Mouse (Mus musculus) small intestine, adult 2 months (tissue): Measurements from ENCODE around the gene Aldh3a2.

Experiments
- CTCF ChIP-seq: fragments of 200-500 bp; IDR thresholded peaks from 2 replicates; pipeline ENCODE4 v1.5.1; 2012; ENCODE audit warnings: low read depth, mild to moderate bottlenecking, control low read depth, inconsistent platforms, low read length, moderate library complexity, mixed read lengths; ENCODE audit not compliant: insufficient replicate concordance, insufficient read length; ENCODE audit errors: extremely low read depth
- POLR2A ChIP-seq: fragments of 200-500 bp; IDR thresholded peaks from 2 replicates; pipeline ENCODE4 v1.6.1; 2012; ENCODE audit warnings: low read depth, mild to moderate bottlenecking, control low read depth, inconsistent platforms, low read length, moderate library complexity

- TF ChIP-seq CTCF: no peak
- no peak for TF ChIP-seq POLR2A
These were observed 1.5 kb upstream of the Aldh3a2 start for GRCm38 (mm10) chr11:61268626-61269349.
